Mouse (Mus musculus): ENCODE results near the gene Ube2ql1.
A peak's percentile ranks its signal among the peaks of the same experiment; 100 is the strongest.

Gene Ube2ql1

GRCm38 (mm10) chr13:69707496-69707895, 32.2 kb downstream of the Ube2ql1 start:
- no peak for DNase-seq (ENCODE audit: low spot score in 2 of 2)

DNA sequence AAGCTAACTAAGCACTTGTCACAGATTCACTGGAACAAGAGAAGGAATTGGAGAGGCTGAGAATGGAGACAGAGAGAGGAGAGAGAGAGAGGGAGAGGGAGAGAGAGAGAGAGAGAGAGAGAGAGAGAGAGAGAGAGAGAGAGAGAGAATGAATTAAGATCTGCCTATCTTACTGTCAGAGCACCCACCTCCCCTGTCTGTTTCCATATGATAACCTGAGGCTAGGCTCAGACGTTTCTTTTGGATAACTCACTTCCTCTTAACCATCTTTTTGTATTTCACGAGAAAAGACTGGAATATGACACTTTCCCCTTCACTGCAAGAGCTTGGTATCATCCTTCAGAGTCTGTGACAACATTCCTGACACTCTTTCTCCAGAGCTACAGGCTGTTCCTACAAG, 32.8 kb downstream of the Ube2ql1 start:
- no peak for DNase-seq (ENCODE audit: low spot score in 2 of 2)

- DNase-seq (ENCODE audit: low spot score in 2 of 2) = no peak
Observed at GRCm38 (mm10) chr13:69703505-69703904, 36.2 kb downstream of the Ube2ql1 start.

DNA sequence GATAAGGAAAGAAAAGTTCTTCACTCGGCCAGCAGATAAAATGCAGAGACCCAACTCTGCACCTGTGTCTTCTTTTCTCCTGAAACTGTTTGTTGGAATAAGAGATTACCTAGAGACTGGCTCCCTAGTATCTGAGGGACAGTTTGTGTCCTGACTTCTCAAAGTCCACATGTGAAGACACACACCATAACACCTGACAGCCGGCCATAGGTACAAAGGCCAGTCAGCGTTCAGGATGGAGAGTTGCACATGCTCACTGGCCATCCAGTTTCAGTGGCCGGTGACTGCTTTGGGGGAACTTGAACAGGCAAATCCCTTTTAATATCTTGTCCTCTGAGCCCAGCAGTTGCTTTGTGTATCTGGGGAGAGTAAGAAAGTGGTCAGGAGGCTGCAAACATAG, 38.3 kb downstream of the Ube2ql1 start:
- DNase-seq (ENCODE audit: low spot score in 2 of 2) = no peak

GRCm38 (mm10) chr13:69700827-69701226, 38.9 kb downstream of the Ube2ql1 start:
- DNase-seq (ENCODE audit: low spot score in 2 of 2) = no peak

GRCm38 (mm10) chr13:69696333-69696991, 43.2 kb downstream of the Ube2ql1 start:
- peak in 1 of 2 experiments; percentile 7 for DNase-seq (ENCODE audit: low spot score in 2 of 2)

DNA sequence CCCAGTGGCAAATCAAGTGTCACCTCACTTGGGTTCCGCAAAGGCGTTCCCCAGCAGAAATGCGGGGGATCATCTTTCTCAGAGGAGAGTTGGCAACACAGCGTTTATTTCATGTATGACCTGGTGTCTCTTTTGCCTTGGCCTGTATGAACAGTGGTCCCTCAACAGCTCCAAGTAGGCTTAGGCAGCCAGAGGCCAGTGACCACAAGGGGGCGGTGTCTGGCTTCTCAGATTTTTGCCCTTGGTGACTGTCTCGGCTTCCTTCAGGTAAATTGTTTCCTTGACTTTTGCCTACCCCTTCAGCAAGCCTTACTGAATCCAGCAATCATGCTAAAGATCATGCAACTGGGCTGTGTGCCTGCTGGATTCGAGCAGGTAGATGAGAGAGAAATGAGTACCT, 48.6 kb downstream of the Ube2ql1 start:
- DNase-seq (ENCODE audit: low spot score in 2 of 2) = peak in 1 of 2 experiments; percentile 8

DNA sequence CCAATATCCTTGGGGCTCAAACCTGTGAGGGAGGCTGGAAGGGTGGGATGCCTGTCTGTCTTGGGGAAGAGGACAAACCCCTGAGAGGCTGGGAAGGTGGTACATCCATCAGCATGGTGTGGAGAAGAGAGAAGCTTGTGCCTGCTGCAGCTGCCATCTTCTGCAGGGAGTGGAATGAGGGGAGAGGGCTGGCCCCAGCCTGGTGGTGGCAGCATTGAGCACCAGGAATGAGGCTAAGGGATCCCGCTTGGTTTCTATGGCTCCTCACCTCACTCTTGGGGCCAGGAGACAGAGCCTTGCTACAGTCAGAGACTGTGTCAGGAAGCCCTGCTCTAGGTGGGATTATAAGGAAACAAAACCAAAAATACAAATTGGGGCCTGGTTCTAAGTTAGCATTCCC, 52.7 kb downstream of the Ube2ql1 start:
- DNase-seq (ENCODE audit: low spot score in 2 of 2) = no peak

- DNase-seq (ENCODE audit: low spot score in 2 of 2) = no peak
Observed at GRCm38 (mm10) chr13:69685406-69685818, 54.3 kb downstream of the Ube2ql1 start.

DNA sequence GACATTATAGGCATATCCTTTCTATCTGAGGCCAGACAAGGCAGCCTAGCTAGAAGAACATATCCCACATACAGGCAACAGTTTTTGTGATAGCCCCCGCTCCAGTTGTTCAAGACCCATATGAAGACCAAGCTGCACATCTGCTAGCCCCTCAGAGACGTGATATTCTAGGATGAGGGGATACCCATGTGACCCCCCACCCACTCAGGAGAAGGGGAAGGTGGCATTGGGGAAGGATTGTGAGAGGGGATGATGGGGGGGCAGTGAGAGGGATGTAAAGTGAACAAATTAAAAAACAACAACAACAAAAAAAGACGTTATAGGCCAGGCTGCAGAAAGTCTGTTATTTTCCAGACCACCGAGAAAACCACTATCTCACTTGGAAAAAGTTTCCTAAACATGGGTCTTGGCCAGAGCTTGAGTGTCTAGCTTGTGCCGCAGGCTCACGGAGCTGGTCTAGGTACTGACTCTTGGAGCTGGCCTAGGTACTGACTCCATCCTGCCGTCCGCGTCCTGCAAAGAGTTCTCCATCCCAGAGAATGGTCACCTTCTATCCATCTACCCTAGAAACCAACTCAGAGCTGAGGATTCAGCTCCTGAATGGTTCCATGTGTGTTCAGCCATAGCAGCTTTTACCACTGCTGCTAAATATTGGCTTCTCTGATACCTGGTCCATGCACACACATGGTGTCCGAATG, 65.6 kb downstream of the Ube2ql1 start:
- no peak for DNase-seq (ENCODE audit: low spot score in 2 of 2)

DNA sequence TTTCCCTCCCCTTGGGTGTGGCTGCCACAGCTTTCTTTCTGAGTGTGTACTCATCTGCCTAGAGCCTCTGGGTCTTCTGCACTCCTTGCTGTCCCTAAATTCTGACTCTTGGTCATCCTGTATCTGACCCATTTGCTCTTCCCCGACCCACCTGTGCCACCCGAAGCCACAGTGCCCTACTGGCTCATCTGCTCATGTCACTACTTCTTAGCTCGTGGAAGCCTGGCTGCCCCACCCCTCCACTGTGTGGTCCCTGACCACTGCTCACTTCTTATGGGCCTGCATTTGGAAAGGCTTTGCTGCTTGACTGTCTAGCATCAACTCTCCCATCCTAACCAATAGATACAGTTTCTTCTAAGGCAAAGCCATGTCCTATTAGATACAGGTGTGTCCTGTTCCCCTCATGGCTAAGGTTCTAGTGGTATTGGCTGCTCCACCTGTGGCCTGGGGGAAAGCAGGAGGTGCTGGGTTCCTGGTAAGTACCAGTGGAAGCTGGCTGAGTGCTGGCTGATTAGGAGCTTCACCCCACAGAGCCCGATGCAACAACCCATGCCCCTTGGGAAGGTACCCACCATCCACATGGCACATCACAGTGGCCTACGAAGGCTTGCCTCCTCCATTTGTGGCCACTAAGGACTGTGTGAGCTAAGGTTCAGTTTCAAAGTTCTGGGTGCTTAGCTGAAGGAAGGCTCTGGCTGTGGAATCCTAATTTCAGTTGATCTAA, 66.3 kb downstream of the Ube2ql1 start:
- DNase-seq (ENCODE audit: low spot score in 2 of 2) = no peak

- DNase-seq (ENCODE audit: low spot score in 2 of 2) = no peak
Observed at GRCm38 (mm10) chr13:69672565-69672964, 67.1 kb downstream of the Ube2ql1 start.

DNA sequence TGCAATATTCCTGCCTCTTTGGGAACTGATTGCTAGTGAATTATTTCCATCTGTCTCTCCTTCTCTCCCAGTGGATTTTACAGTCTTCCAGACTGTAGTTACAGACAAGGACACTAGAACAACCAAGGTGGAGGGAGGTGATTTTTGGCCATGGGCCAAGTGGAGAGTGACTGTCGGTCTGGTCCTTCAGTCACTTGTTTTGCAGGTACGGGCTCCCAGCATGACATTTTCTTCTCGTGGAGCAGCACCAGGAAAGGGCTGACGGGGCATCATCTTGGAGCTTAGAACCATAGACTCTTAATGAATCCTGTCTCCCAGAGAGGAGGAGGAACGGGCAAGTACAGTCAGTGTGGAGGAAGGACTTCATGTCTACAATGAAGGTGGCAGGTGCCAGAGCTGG, 67.6 kb downstream of the Ube2ql1 start:
- no peak for DNase-seq (ENCODE audit: low spot score in 2 of 2)

- DNase-seq (ENCODE audit: low spot score in 2 of 2) = no peak
Observed at GRCm38 (mm10) chr13:69654508-69654907, 85.2 kb downstream of the Ube2ql1 start.

Measured in spleen, postnatal 14 days (tissue).